Mouse (Mus musculus) spleen, adult 2 months (tissue): Measurements from ENCODE around the gene Slmap. TPM values are rescaled to one million over a fixed set of nuclear protein-coding genes. Genes with fewer than 3 reads are reported as not detected.

ENCODE experiments used
- DNase-seq, 2 experiments: peaks; one replicate each; pipeline versions ENCODE4 v3.0.0 to v3.0.0-alpha.2; 2012 to 2021; ENCODE audit warnings: low spot score in 2 of 2, low read depth in 1 of 2
- H3K27ac ChIP-seq: fragments of 200-500 bp; 2 replicates; pipeline ENCODE4 v1.5.1; 2012; ENCODE audit warnings: low read length, inconsistent platforms; ENCODE audit not compliant: insufficient read depth
- H3K27me3 ChIP-seq: fragments of 200-500 bp; 2 replicates; pipeline ENCODE4 v1.6.1; 2012; ENCODE audit warnings: mild to moderate bottlenecking, moderate library complexity, low read length, inconsistent platforms; ENCODE audit not compliant: control insufficient read depth, insufficient read depth
- H3K36me3 ChIP-seq: fragments of 200-500 bp; 2 replicates; pipeline ENCODE4 v1.6.1; 2012; ENCODE audit warnings: mild to moderate bottlenecking, low read length, inconsistent platforms; ENCODE audit not compliant: control insufficient read depth, insufficient read depth
- H3K4me1 ChIP-seq: fragments of 200-500 bp; 2 replicates; pipeline ENCODE4 v1.6.1; 2011; ENCODE audit warnings: inconsistent platforms; ENCODE audit not compliant: control insufficient read depth, insufficient read depth, insufficient read length
- H3K4me3 ChIP-seq: fragments of 200-500 bp; 2 replicates; pipeline ENCODE4 v1.5.1; 2011; ENCODE audit warnings: mild to moderate bottlenecking, inconsistent platforms; ENCODE audit not compliant: insufficient read depth, insufficient read length; ENCODE audit errors: extremely low read depth
- CTCF ChIP-seq: fragments of 200-500 bp; IDR thresholded peaks from 2 replicates; pipeline ENCODE4 v1.5.1; 2011; ENCODE audit warnings: mild to moderate bottlenecking, inconsistent platforms; ENCODE audit not compliant: insufficient read depth, insufficient read length, insufficient replicate concordance; ENCODE audit errors: extremely low read depth
- POLR2A ChIP-seq: fragments of 200-500 bp; IDR thresholded peaks from 2 replicates; pipeline ENCODE4 v1.6.1; 2011; ENCODE audit warnings: low read depth, low read length, inconsistent platforms
- WGBS: fragments of 180-500 bp; shearing (Covaris S2); methylation state at CpG from one replicate; pipeline ENCODE4 v1.1.7; 2018; 5-methylcytosine and 5-hydroxymethylcytosine counted together
- polyA plus RNA-seq: library from polyadenylated mRNA; depleted of rRNA; stranded (reverse); fragments of >200 nt; gene quantifications from 2 replicates; pipeline ENCODE4 v1.2.3, GENCODE M21; 2012

Gene Slmap
- polyA plus RNA-seq, 1 experiment = 9.3 TPM

DNA sequence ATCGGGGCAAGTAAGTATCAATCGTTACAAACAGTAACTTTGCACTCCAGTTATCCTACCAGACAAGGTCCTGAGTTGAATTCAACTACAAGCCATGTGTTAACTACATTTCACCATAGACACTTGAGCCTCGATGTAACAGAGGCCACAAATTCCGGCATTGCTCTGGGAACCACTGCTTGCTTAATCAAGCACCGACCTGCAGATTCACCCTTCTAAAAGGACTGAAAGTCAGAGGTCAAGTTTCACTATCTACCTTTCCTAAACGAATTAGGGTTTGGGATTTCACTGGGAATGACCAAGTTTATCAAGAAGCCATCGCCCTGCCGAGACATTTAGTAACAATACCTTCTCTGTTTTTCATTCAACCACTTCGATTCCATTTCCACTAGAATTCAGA lies 2.0 kb downstream of the Slmap start:
- 66% methylated on average over 9 of the region's 9 CpGs for WGBS
- H3K27ac ChIP-seq = no peak overlapping the region
- DNase-seq = no peak
- TF ChIP-seq POLR2A (no peak), CTCF (no peak)
- no peak overlapping the region for H3K4me3 ChIP-seq
- peaks cover under 1% of the 10 kb centered on the region; the same call in 1 of the 2 replicates for H3K36me3 ChIP-seq
- peaks cover 20% of the 10 kb centered on the region for H3K4me1 ChIP-seq
- no peaks in the 10 kb centered on the region for H3K27me3 ChIP-seq

- H3K27me3 ChIP-seq = no peaks in the 10 kb centered on the region
- H3K36me3 ChIP-seq = peaks cover 1% of the 10 kb centered on the region; the same call in 1 of the 2 replicates
- TF ChIP-seq CTCF (no peak), POLR2A (no peak)
- H3K27ac ChIP-seq = no peak overlapping the region
- H3K4me1 ChIP-seq = peaks cover 20% of the 10 kb centered on the region
- DNase-seq = no peak
- H3K4me3 ChIP-seq = no peak overlapping the region
- WGBS = 72% methylated on average over 10 of the region's 10 CpGs
These were observed 3.1 kb downstream of the Slmap start for GRCm38 (mm10) chr14:26531410-26532313.

DNA sequence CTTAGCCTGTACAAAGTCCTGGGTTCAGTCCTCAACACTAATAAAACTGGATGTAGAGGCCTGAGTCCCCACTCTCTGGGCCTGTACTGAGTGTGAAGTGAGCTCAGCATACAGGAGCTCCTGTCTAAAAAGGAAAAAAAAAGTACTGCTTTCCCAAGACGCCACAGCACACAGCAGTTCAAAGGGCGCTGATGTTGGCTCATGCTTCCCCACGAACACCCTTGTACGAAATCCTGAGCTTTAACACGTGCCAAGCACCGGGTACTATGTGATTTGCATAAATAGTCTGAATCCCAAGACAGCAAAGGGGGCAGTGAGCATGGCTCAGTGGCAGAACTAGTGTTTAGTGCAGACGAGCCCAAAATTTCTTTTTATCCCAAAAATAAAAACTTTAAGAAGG lies 4.4 kb downstream of the Slmap start:
- peaks cover 1% of the 10 kb centered on the region; the same call in 1 of the 2 replicates for H3K36me3 ChIP-seq
- peaks cover 20% of the 10 kb centered on the region for H3K4me1 ChIP-seq
- TF ChIP-seq CTCF = no peak
- no peak for DNase-seq
- no peak overlapping the region for H3K4me3 ChIP-seq
- H3K27me3 ChIP-seq = no peaks in the 10 kb centered on the region
- no peak overlapping the region for H3K27ac ChIP-seq
- 67% methylated on average over 7 of the region's 7 CpGs for WGBS

DNA sequence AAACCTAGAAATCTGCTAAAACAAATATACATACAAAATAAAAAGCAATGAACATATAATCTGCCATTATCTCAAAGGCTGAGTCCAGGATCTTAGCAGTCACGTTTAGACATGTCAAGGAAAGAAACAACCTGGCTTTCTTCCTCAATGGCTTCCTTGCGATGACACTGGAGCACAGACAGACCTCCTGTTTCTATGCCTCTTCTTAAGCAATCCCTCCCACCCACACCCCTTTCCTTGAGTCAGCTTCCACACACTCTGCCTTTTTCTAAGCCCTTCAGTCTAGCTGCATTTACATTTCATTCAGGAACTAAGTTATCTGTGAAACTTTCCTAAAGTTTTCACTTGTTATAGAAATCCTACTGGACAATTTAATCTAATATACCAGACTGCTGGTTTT lies 6.4 kb downstream of the Slmap start:
- Histone ChIP-seq H3K27ac (no peak overlapping the region), H3K4me3 (no peak overlapping the region), H3K36me3 (peaks cover 1% of the 10 kb centered on the region; the same call in 1 of the 2 replicates), H3K27me3 (no peaks in the 10 kb centered on the region), H3K4me1 (peaks cover 18% of the 10 kb centered on the region)
- TF ChIP-seq CTCF = no peak
- 66% methylated on average over 2 of the region's 2 CpGs for WGBS
- DNase-seq = no peak

- H3K27ac ChIP-seq = no peak overlapping the region
- peaks cover 7% of the 10 kb centered on the region for H3K4me1 ChIP-seq
- WGBS = 66% methylated on average over 3 of the region's 3 CpGs
- no peaks in the 10 kb centered on the region for H3K27me3 ChIP-seq
- no peak for TF ChIP-seq CTCF
- TF ChIP-seq POLR2A = no peak
- H3K4me3 ChIP-seq = no peak overlapping the region
- no peak for DNase-seq
- peaks cover 3% of the 10 kb centered on the region; the same call in 1 of the 2 replicates for H3K36me3 ChIP-seq
These were observed 8.8 kb downstream of the Slmap start for GRCm38 (mm10) chr14:26525955-26526354.

GRCm38 (mm10) chr14:26523082-26523481 lies 11.6 kb downstream of the Slmap start:
- H3K4me1 ChIP-seq = no peaks in the 10 kb centered on the region; the same call in 1 of the 2 replicates
- TF ChIP-seq POLR2A (no peak), CTCF (no peak)
- 0 out of 2 replicates have a peak, but pooled peaks cover 3% of the 10 kb centered on the region for H3K36me3 ChIP-seq
- H3K27me3 ChIP-seq = no peaks in the 10 kb centered on the region
- H3K4me3 ChIP-seq = no peak overlapping the region
- 89% methylated on average over 2 of the region's 2 CpGs for WGBS
- DNase-seq = no peak
- no peak overlapping the region for H3K27ac ChIP-seq

GRCm38 (mm10) chr14:26519831-26520230 lies 14.9 kb downstream of the Slmap start:
- TF ChIP-seq CTCF = no peak
- no peak for TF ChIP-seq POLR2A
- H3K27ac ChIP-seq = no peak overlapping the region
- DNase-seq = no peak
- no peaks in the 10 kb centered on the region for H3K4me1 ChIP-seq
- peaks cover 1% of the 10 kb centered on the region; the same call in 1 of the 2 replicates for H3K36me3 ChIP-seq
- H3K4me3 ChIP-seq = no peak overlapping the region
- 95% methylated on average over 4 of the region's 4 CpGs for WGBS
- H3K27me3 ChIP-seq = no peaks in the 10 kb centered on the region
